Mouse (Mus musculus) kidney, postnatal 25 days (tissue): ENCODE data around the gene Rpp14.
"Not testable (repeated sequence)": the region's sequence is repeated elsewhere in the genome, so short reads cannot be mapped to it uniquely, and the experiment has no call there.

ENCODE experiments used
- DNase-seq, 2 experiments: peaks; one replicate each; pipeline ENCODE4 v3.0.0; 2021; ENCODE audit warnings: mixed read lengths in 2 of 2

Gene Rpp14

GRCm38 (mm10) chr14:8117371-8117770 is 37.2 kb downstream of the Rpp14 start:
- no peak for DNase-seq

GRCm38 (mm10) chr14:8119454-8119853 is 39.3 kb downstream of the Rpp14 start:
- DNase-seq: no peak

GRCm38 (mm10) chr14:8119904-8120303 is 39.7 kb downstream of the Rpp14 start:
- DNase-seq: no peak

GRCm38 (mm10) chr14:8123141-8123540 is 43.0 kb downstream of the Rpp14 start:
- no peak for DNase-seq

- not testable (repeated sequence) for DNase-seq
These were observed 43.4 kb downstream of the Rpp14 start for GRCm38 (mm10) chr14:8123611-8124010.

- no peak for DNase-seq
These were observed 44.1 kb downstream of the Rpp14 start for GRCm38 (mm10) chr14:8124046-8124881.

- no peak for DNase-seq
These were observed 47.8 kb downstream of the Rpp14 start for GRCm38 (mm10) chr14:8127971-8128370.

- DNase-seq: no peak
These were observed 52.6 kb downstream of the Rpp14 start for GRCm38 (mm10) chr14:8132789-8133188.

GRCm38 (mm10) chr14:8134234-8134633 is 54.1 kb downstream of the Rpp14 start:
- DNase-seq: no peak

GRCm38 (mm10) chr14:8135130-8135529 is 55.0 kb downstream of the Rpp14 start:
- DNase-seq: no peak

- no peak for DNase-seq
These were observed 59.9 kb downstream of the Rpp14 start for GRCm38 (mm10) chr14:8139724-8140710.

GRCm38 (mm10) chr14:8141131-8141530 is 61.0 kb downstream of the Rpp14 start:
- no peak for DNase-seq
